Mouse (Mus musculus): Measurements from ENCODE around the gene Iqcn.

Gene Iqcn

GRCm38 (mm10) chr8:70703287-70703686 is at the start of gene Iqcn:
Iqcn (plus strand) TSS chr8:70703457.
- no peak for DNase-seq (ENCODE audit: low read depth in 2 of 2, low spot score in 2 of 2)

- no peak for DNase-seq (ENCODE audit: low read depth in 2 of 2, low spot score in 2 of 2)
Observed at GRCm38 (mm10) chr8:70654121-70654520, 49.1 kb upstream of the Iqcn start.

- no peak for DNase-seq (ENCODE audit: low read depth in 2 of 2, low spot score in 2 of 2)
Observed at GRCm38 (mm10) chr8:70655469-70655868, 47.8 kb upstream of the Iqcn start.

GRCm38 (mm10) chr8:70656193-70656790 is 47.0 kb upstream of the Iqcn start:
- no peak for DNase-seq (ENCODE audit: low read depth in 2 of 2, low spot score in 2 of 2)

- DNase-seq (ENCODE audit: low read depth in 2 of 2, low spot score in 2 of 2): no peak
Observed at GRCm38 (mm10) chr8:70657214-70657613, 46.0 kb upstream of the Iqcn start.

GRCm38 (mm10) chr8:70657739-70658138 is 45.5 kb upstream of the Iqcn start:
- DNase-seq (ENCODE audit: low read depth in 2 of 2, low spot score in 2 of 2): no peak

- no peak for DNase-seq (ENCODE audit: low read depth in 2 of 2, low spot score in 2 of 2)
Observed at GRCm38 (mm10) chr8:70658897-70659603, 44.2 kb upstream of the Iqcn start.

GRCm38 (mm10) chr8:70659604-70660272 is 43.5 kb upstream of the Iqcn start:
- peak; percentile 40 to 61 for DNase-seq (ENCODE audit: low read depth in 2 of 2, low spot score in 2 of 2)

- no peak for DNase-seq (ENCODE audit: low read depth in 2 of 2, low spot score in 2 of 2)
Observed at GRCm38 (mm10) chr8:70660273-70660725, 43.0 kb upstream of the Iqcn start, which contains the start of gene Pgpep1. Pgpep1 (minus strand) TSS chr8:70660388.

GRCm38 (mm10) chr8:70663691-70664090 is 39.6 kb upstream of the Iqcn start:
- DNase-seq (ENCODE audit: low read depth in 2 of 2, low spot score in 2 of 2): no peak

GRCm38 (mm10) chr8:70664631-70665030 is 38.6 kb upstream of the Iqcn start:
- no peak for DNase-seq (ENCODE audit: low read depth in 2 of 2, low spot score in 2 of 2)

GRCm38 (mm10) chr8:70665599-70665998 is 37.7 kb upstream of the Iqcn start:
- DNase-seq (ENCODE audit: low read depth in 2 of 2, low spot score in 2 of 2): no peak

- DNase-seq (ENCODE audit: low read depth in 2 of 2, low spot score in 2 of 2): no peak
Observed at GRCm38 (mm10) chr8:70667071-70667470, 36.2 kb upstream of the Iqcn start.

- DNase-seq (ENCODE audit: low read depth in 2 of 2, low spot score in 2 of 2): no peak
Observed at GRCm38 (mm10) chr8:70671615-70672324, 31.5 kb upstream of the Iqcn start.

- DNase-seq (ENCODE audit: low read depth in 2 of 2, low spot score in 2 of 2): no peak
Observed at GRCm38 (mm10) chr8:70672325-70673078, 30.8 kb upstream of the Iqcn start.

GRCm38 (mm10) chr8:70673079-70673856 is 30.0 kb upstream of the Iqcn start, which contains the start of gene Lsm4:
Lsm4 (plus strand) TSS chr8:70673248.
- DNase-seq (ENCODE audit: low read depth in 2 of 2, low spot score in 2 of 2): peak; percentile 95 to 97

GRCm38 (mm10) chr8:70674109-70674508 is 29.1 kb upstream of the Iqcn start:
- DNase-seq (ENCODE audit: low read depth in 2 of 2, low spot score in 2 of 2): no peak

- DNase-seq (ENCODE audit: low read depth in 2 of 2, low spot score in 2 of 2): no peak
Observed at GRCm38 (mm10) chr8:70674716-70675115, 28.5 kb upstream of the Iqcn start.

GRCm38 (mm10) chr8:70675336-70675735 is 27.9 kb upstream of the Iqcn start:
- peak in 1 of 2 experiments; percentile 37 for DNase-seq (ENCODE audit: low read depth in 2 of 2, low spot score in 2 of 2)

Measured in CD8-positive naive resting alpha-beta T cell, adult 2 months (primary cell).